Mouse (Mus musculus): ENCODE measurements around the gene Tppp2. TPM values are rescaled to one million over a fixed set of nuclear protein-coding genes. Genes with fewer than 3 reads are reported as not detected.

The Tppp2 gene
- total and polyA plus RNA-seq, 3 experiments, result not detected

DNA sequence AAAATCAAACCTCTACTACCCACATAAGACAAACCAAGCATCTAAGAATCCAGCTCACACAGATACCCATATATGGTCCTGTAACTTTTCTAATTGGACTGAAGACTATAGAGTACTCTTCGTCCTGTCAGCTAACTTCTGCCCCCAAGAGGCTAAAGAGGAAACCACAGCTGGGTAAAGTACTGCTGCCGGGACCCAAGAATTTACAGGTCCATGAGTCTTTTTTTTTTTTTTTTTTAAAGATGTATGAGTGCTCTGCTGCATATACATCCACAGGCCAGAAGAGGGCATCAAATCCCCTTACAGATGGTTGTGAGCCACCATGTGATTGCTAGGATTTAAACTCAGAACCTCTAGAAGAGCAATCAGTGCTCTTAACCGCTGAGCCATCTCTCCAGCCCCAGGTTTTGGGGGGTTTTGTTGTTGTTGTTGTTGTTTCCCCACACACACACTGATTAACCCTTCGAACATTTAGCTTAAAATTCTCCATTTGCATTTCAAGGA, 34.6 kb upstream of the Tppp2 start (continued):
- TF ChIP-seq MEF2A (IDR thresholded peaks at IDR 0.05; ENCODE audit: borderline replicate concordance, low read depth, low read length) (0 out of 2 replicates have a peak, but pooled peaks have one; percentile 50), MYC (IDR thresholded peaks at IDR 0.05; ENCODE audit: low read depth, low read length) (peak; percentile 93), ZC3H11A (IDR thresholded peaks at IDR 0.05; ENCODE audit: low read depth, low read length) (no peak), NELFE (IDR thresholded peaks at IDR 0.05; ENCODE audit: low read depth, low read length) (peak; percentile 44; the same call in 1 of the 2 replicates), CHD1 (IDR thresholded peaks at IDR 0.05; ENCODE audit: low read depth, low read length) (no peak; the same call in 1 of the 2 replicates), POLR2A (IDR thresholded peaks at IDR 0.05; ENCODE audit: low read depth, low read length) (0 out of 2 replicates have a peak, but pooled peaks have one; percentile 38), TCF12 (IDR thresholded peaks at IDR 0.05; ENCODE audit: low read depth, low read length) (0 out of 2 replicates have a peak, but pooled peaks have one; percentile 18), BHLHE40 (IDR thresholded peaks at IDR 0.05; ENCODE audit: low read depth, low read length) (no peak)

DNA sequence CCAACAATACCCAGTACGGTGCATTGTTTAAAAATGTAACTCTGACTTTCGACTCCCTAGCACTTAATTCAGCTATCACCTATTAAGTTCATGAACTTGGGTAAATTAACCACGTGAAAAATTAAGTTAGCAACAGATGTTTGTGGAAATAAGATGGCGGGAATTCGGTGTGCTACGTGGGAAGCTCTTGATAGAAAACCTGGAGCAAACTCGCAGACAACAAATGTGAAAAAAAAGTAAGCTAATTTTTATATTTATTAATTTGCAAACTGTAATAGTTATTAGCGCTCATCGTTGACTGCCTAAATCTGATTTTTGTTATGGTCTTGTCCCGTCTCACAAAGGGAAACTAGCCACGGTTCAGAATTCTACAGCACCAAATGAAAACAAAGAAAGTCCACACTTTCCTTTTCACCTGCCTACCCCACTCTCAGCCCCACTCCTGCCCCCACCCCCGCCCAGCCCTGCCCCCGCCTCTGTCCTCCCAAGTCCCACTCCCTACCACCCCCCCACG, 34.1 kb upstream of the Tppp2 start:
- Histone ChIP-seq H3K9ac (ENCODE audit: insufficient read depth, low read depth) (peak overlapping the region; percentile 67), H3K9me3 (replicated peaks; ENCODE audit: low read length) (no peaks in the 10 kb centered on the region), H3K27ac (ENCODE audit: insufficient read depth, low read depth) (no peak overlapping the region), H3K4me1 (ENCODE audit: control insufficient read depth in 1 of 2, insufficient read depth in 2 of 2) (peaks cover 0 to 15% of the 10 kb centered on the region in 2 experiments; a peak in 2 of 4 replicates), H3K79me2 (replicated peaks; ENCODE audit: control insufficient read depth, extremely low read depth, insufficient read depth, poor library complexity, severe bottlenecking) (peaks cover 13% of the 10 kb centered on the region), H3K4me3 (replicated peaks in 1 of 3; ENCODE audit: low read depth in 2 of 3, low read length in 2 of 3, poor library complexity in 1 of 3) (peak overlapping the region; percentile 48 to 71 (median 63)), H3K27me3 (replicated peaks) (no peaks in the 10 kb centered on the region), H3K36me3 (replicated peaks in 1 of 2; ENCODE audit: control insufficient read depth in 1 of 2, insufficient read depth in 1 of 2, low read length in 1 of 2) (peaks cover 17 to 29% of the 10 kb centered on the region in 2 experiments), H3K4me2 (ENCODE audit: insufficient read depth, low read depth, poor library complexity, severe bottlenecking) (peak overlapping the region; percentile 94)
- in situ Hi-C loops (cut with MboI; ENCODE audit: low pct_ligation_motif_present, low pct_unique_long_range_greater_than_20kb, low sequenced_read_pairs), result no loop called here
- peak; percentile 54 for DNase-seq (ENCODE audit: extremely low read depth)
- dilution Hi-C loops (cut with MboI; ENCODE audit: extremely low pct_ligation_motif_present, extremely low pct_unique_long_range_greater_than_20kb, low sequenced_read_pairs), result no loop called here
- 0 out of 2 replicates have a peak, but pooled peaks have one; percentile 2 for TF ChIP-seq NELFE (IDR thresholded peaks at IDR 0.05; ENCODE audit: low read depth, low read length)
- no peak for TF ChIP-seq ZNF384 (IDR thresholded peaks at IDR 0.05; ENCODE audit: low read depth, low read length)
- TF ChIP-seq GABPA (IDR thresholded peaks at IDR 0.05; ENCODE audit: insufficient replicate concordance, low read depth, low read length), result no peak
- TF ChIP-seq UBTF (IDR thresholded peaks at IDR 0.05; ENCODE audit: low read depth, low read length), result no peak
- TF ChIP-seq ETS1 (conservative IDR thresholded peaks at IDR 0.05; ENCODE audit: low read depth, low read length), result no peak
- no peak for TF ChIP-seq POLR2AphosphoS2 (IDR thresholded peaks at IDR 0.05; ENCODE audit: low read depth, low read length)
- no peak for TF ChIP-seq EP300 (IDR thresholded peaks at IDR 0.05; ENCODE audit: low read length)
- TF ChIP-seq NRF1 (IDR thresholded peaks at IDR 0.05; ENCODE audit: low read depth, low read length), result no peak
- TF ChIP-seq MAZ (IDR thresholded peaks at IDR 0.05; ENCODE audit: low read depth, low read length), result no peak
- no peak for TF ChIP-seq MAFK (IDR thresholded peaks at IDR 0.05; ENCODE audit: insufficient replicate concordance, low read length)
- TF ChIP-seq TCF12 (IDR thresholded peaks at IDR 0.05; ENCODE audit: low read depth, low read length), result 0 out of 2 replicates have a peak, but pooled peaks have one; percentile 0
- peak; percentile 92 for TF ChIP-seq CHD1 (IDR thresholded peaks at IDR 0.05; ENCODE audit: low read depth, low read length)
- peak; percentile 10; the same call in 1 of the 2 replicates for TF ChIP-seq MAX (IDR thresholded peaks at IDR 0.05; ENCODE audit: low read length)
- no peak for TF ChIP-seq RAD21 (IDR thresholded peaks at IDR 0.05; ENCODE audit: low read depth, low read length)
- TF ChIP-seq USF2 (conservative IDR thresholded peaks at IDR 0.05; ENCODE audit: low read depth, low read length), result no peak
- TF ChIP-seq CTCF (conservative IDR thresholded peaks at IDR 0.05 in 1 of 2, IDR thresholded peaks at IDR 0.05 in 1 of 2; ENCODE audit: low read depth in 2 of 2, low read length in 2 of 2), result no peak
- no peak for TF ChIP-seq E2F4 (IDR thresholded peaks at IDR 0.05; ENCODE audit: insufficient replicate concordance, low read depth, low read length)
- TF ChIP-seq MYC (IDR thresholded peaks at IDR 0.05; ENCODE audit: low read depth, low read length), result no peak; the same call in 1 of the 2 replicates
- no peak for TF ChIP-seq JUND (conservative IDR thresholded peaks at IDR 0.05; ENCODE audit: low read depth, low read length)
- no peak for TF ChIP-seq ZKSCAN1 (IDR thresholded peaks at IDR 0.05; ENCODE audit: borderline replicate concordance, low read depth, low read length)
- no peak for TF ChIP-seq SMC3 (IDR thresholded peaks at IDR 0.05; ENCODE audit: low read depth, low read length)
- no peak for TF ChIP-seq JUN (IDR thresholded peaks at IDR 0.05; ENCODE audit: insufficient read depth, low read depth, low read length)
- no peak for TF ChIP-seq PAX5 (IDR thresholded peaks at IDR 0.05; ENCODE audit: low read length)
- TF ChIP-seq ZC3H11A (IDR thresholded peaks at IDR 0.05; ENCODE audit: low read depth, low read length), result no peak
- TF ChIP-seq KAT2A (IDR thresholded peaks at IDR 0.05; ENCODE audit: insufficient replicate concordance, low read length), result no peak
- no peak for TF ChIP-seq HCFC1 (IDR thresholded peaks at IDR 0.05; ENCODE audit: low read depth, low read length)
- TF ChIP-seq USF1 (IDR thresholded peaks at IDR 0.05; ENCODE audit: low read depth, low read length), result no peak
- 0 out of 2 replicates have a peak, but pooled peaks have one; percentile 10 for TF ChIP-seq MXI1 (IDR thresholded peaks at IDR 0.05; ENCODE audit: low read depth, low read length)
- no peak for TF ChIP-seq ZMIZ1 (IDR thresholded peaks at IDR 0.05; ENCODE audit: low read depth, low read length)
- no peak for TF ChIP-seq POLR2A (IDR thresholded peaks at IDR 0.05; ENCODE audit: low read depth, low read length)
- 0 out of 2 replicates have a peak, but pooled peaks have one; percentile 8 for TF ChIP-seq MEF2A (IDR thresholded peaks at IDR 0.05; ENCODE audit: borderline replicate concordance, low read depth, low read length)
- TF ChIP-seq TBP (conservative IDR thresholded peaks at IDR 0.05; ENCODE audit: low read depth, low read length), result no peak
- TF ChIP-seq SIN3A (IDR thresholded peaks at IDR 0.05; ENCODE audit: low read length), result peak; percentile 21; the same call in 1 of the 2 replicates
- TF ChIP-seq RCOR1 (conservative IDR thresholded peaks at IDR 0.05; ENCODE audit: low read depth, low read length), result no peak
